Mouse (Mus musculus): ENCODE results near the gene Ppfia3.

DNA sequence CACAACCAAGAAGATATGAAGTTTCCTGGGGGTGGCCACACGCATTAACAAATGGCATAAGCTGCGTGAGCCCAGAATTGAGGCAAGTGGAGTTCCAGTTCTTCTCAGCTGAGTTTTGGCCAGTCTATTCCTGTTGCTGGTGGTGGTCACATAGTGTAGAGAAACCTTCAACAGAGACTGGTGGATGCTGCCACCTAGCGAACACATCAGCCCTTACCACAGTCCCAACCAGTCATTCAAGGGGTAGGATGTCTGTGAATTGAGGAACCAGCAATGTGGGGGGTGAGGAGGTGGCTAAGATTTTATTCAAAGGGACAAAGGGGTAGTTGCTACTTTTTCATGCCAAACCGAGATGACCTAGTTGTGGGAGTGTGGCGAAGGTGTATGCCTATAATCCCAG is 67.1 kb downstream of the Ppfia3 start:
- TF ChIP-seq CTCF (IDR thresholded peaks at IDR 0.05; ENCODE audit: low read depth) (peak; percentile 82), EP300 (IDR thresholded peaks at IDR 0.05; ENCODE audit: low read depth) (no peak)

Data from heart, postnatal 0 days (tissue).